Mouse (Mus musculus) liver, embryonic 14.5 days (tissue): ENCODE results near the gene Zc3h14. TPM values are rescaled to one million over a fixed set of nuclear protein-coding genes. Genes with fewer than 3 reads are reported as not detected.

Experiments
- ATAC-seq: fragments of 200-750 bp; cut with Nextera tagmentation; 2 replicates; pipeline ENCODE4 v1.8.0; 2017; ENCODE audit warnings: moderate number of reproducible peaks, mild to moderate bottlenecking, moderate library complexity; ENCODE audit not compliant: insufficient read depth
- DNase-seq, 3 experiments: peaks; one replicate each; pipeline ENCODE4 v3.0.0-alpha.2; 2012 to 2013; ENCODE audit warnings: low read depth in 3 of 3, low spot score in 3 of 3
- H3K27ac ChIP-seq: fragments of 300-500 bp; sonication (generic); 2 replicates; pipeline ENCODE4 v1.5.1; 2014; ENCODE audit warnings: moderate library complexity, mild to moderate bottlenecking, control low read depth, inconsistent platforms
- H3K27me3 ChIP-seq: fragments of 300-500 bp; sonication (generic); 2 replicates; pipeline ENCODE4 v1.6.1; 2014; ENCODE audit warnings: mild to moderate bottlenecking, low read length, moderate library complexity; ENCODE audit not compliant: control insufficient read depth, insufficient read depth
- H3K36me3 ChIP-seq: fragments of 300-500 bp; sonication (generic); replicated peaks from 2 replicates; pipeline ENCODE4 v1.6.1; 2014; ENCODE audit warnings: low read depth; ENCODE audit not compliant: control insufficient read depth, insufficient read depth
- H3K4me1 ChIP-seq, 2 experiments: fragments of 200-500 bp in 1 of 2; fragments of 300-500 bp in 1 of 2; sonication (generic) in 1 of 2; replicated peaks; 2 replicates each; pipeline ENCODE4 v1.6.1; 2012 to 2014; ENCODE audit warnings: antibody characterized with exemption in 1 of 2, inconsistent platforms in 1 of 2, low read length in 1 of 2; ENCODE audit not compliant: control insufficient read depth in 2 of 2, insufficient read depth in 2 of 2
- H3K4me2 ChIP-seq: fragments of 300-500 bp; sonication (generic); 2 replicates; pipeline ENCODE4 v1.6.1; 2014; ENCODE audit warnings: low read depth, mild to moderate bottlenecking, control low read depth, moderate library complexity
- H3K4me3 ChIP-seq, 2 experiments: fragments of 200-500 bp in 1 of 2; fragments of 300-500 bp in 1 of 2; sonication (generic) in 1 of 2; 2 replicates each; pipeline ENCODE4 v1.5.1; 2012 to 2014; ENCODE audit warnings: low read depth in 2 of 2, low read length in 2 of 2, mild to moderate bottlenecking in 2 of 2, control low read depth in 1 of 2, inconsistent platforms in 1 of 2, moderate library complexity in 1 of 2; ENCODE audit not compliant: insufficient read depth in 1 of 2
- H3K9ac ChIP-seq: fragments of 300-500 bp; sonication (generic); replicated peaks from 2 replicates; pipeline ENCODE4 v1.6.1; 2014; ENCODE audit warnings: mild to moderate bottlenecking, control low read depth, moderate library complexity
- H3K9me3 ChIP-seq: fragments of 300-500 bp; sonication (generic); 2 replicates; pipeline ENCODE4 v1.6.1; 2016; ENCODE audit warnings: low read length, mixed read lengths; ENCODE audit not compliant: control insufficient read depth
- CTCF ChIP-seq: IDR thresholded peaks from 2 replicates; pipeline ENCODE4 v1.5.1; 2016; ENCODE audit warnings: antibody characterized with exemption, low read depth, control low read depth
- EP300 ChIP-seq: IDR thresholded peaks from 2 replicates; pipeline ENCODE4 v1.6.1; 2016; ENCODE audit warnings: antibody characterized with exemption, low read depth
- WGBS: fragments of 180-500 bp; shearing (Covaris S2); extraction: QIAGEN DNeasy Blood & Tissue Kit; methylation state at CpG from one replicate; pipeline ENCODE4 v1.1.7; 2014; ENCODE audit not compliant: insufficient replicate concordance; 5-methylcytosine and 5-hydroxymethylcytosine counted together
- polyA plus RNA-seq, 2 experiments: library from polyadenylated mRNA; depleted of rRNA in 1 of 2; stranded (reverse) in 1 of 2; unstranded in 1 of 2; fragments of >200 nt; fragmentation: Nextera tagmentation in 1 of 2; extraction: Ambion mirVana in 1 of 2; gene quantifications; 2 replicates each; pipeline versions ENCODE4 v1.2.1 to v1.2.3; 2012 to 2014

Zc3h14 gene
- polyA plus RNA-seq, 2 experiments = 35.1 to 36.9 TPM

- Histone ChIP-seq H3K27me3 (peaks cover 47% of the 10 kb centered on the region), H3K9ac (peak within 1 kb of the TSS; percentile 7; the same call in 1 of the 2 replicates), H3K27ac (no peak within 1 kb of the TSS), H3K4me1 (peaks cover 11 to 14% of the 10 kb centered on the region in 2 experiments), H3K9me3 (no peaks in the 10 kb centered on the region), H3K4me2 (peak within 1 kb of the TSS; percentile 50), H3K4me3 (peak within 1 kb of the TSS; percentile 51 to 60), H3K36me3 (no peaks in the 10 kb centered on the region)
- ATAC-seq (no peak), DNase-seq (no peak)
- no peak for TF ChIP-seq CTCF
- no peak for TF ChIP-seq EP300
- 2% methylated on average over 75 of the region's 75 CpGs for WGBS
Observed at GRCm38 (mm10) chr12:98736951-98737800, 9.6 kb upstream of the Zc3h14 start, which contains the start of gene Ptpn21. Gene Ptpn21, minus strand, starts transcription at chr12:98737405.

GRCm38 (mm10) chr12:98737801-98738350 is 8.9 kb upstream of the Zc3h14 start:
- peaks cover 47% of the 10 kb centered on the region for H3K27me3 ChIP-seq
- no peaks in the 10 kb centered on the region for H3K36me3 ChIP-seq
- peak overlapping the region in 1 of 2 experiments; percentile 51; a peak in 3 of 4 replicates for H3K4me3 ChIP-seq
- no peaks in the 10 kb centered on the region for H3K9me3 ChIP-seq
- no peak for ATAC-seq
- DNase-seq = no peak
- H3K4me1 ChIP-seq = peaks cover 11 to 14% of the 10 kb centered on the region in 2 experiments
- H3K4me2 ChIP-seq = peak overlapping the region; percentile 50
- WGBS = 9% methylated on average over 7 of the region's 7 CpGs
- no peak overlapping the region for H3K9ac ChIP-seq
- no peak overlapping the region for H3K27ac ChIP-seq
- TF ChIP-seq CTCF (no peak), EP300 (no peak)

- Histone ChIP-seq H3K4me1 (peaks cover 0 to 2% of the 10 kb centered on the region in 2 experiments; a peak in 2 of 4 replicates), H3K36me3 (no peaks in the 10 kb centered on the region), H3K9ac (no peak overlapping the region), H3K27me3 (peaks cover 37% of the 10 kb centered on the region), H3K9me3 (no peaks in the 10 kb centered on the region), H3K27ac (no peak overlapping the region), H3K4me3 (no peak overlapping the region), H3K4me2 (no peak overlapping the region)
- WGBS = 59% methylated on average over 3 of the region's 3 CpGs
- ATAC-seq (peak; percentile 22; the same call in 1 of the 2 replicates), DNase-seq (no peak)
- TF ChIP-seq EP300 (no peak), CTCF (no peak)
Observed at GRCm38 (mm10) chr12:98741011-98741501, 5.7 kb upstream of the Zc3h14 start.

GRCm38 (mm10) chr12:98745626-98746025 is 1.1 kb upstream of the Zc3h14 start:
- H3K27me3 ChIP-seq = no peaks in the 10 kb centered on the region
- H3K27ac ChIP-seq = no peak overlapping the region
- no peak overlapping the region for H3K9ac ChIP-seq
- WGBS = 56% methylated on average over 4 of the region's 4 CpGs
- no peak for ATAC-seq
- H3K36me3 ChIP-seq = peaks cover 3% of the 10 kb centered on the region; the same call in 1 of the 2 replicates
- no peak overlapping the region for H3K4me2 ChIP-seq
- no peak overlapping the region for H3K4me3 ChIP-seq
- H3K9me3 ChIP-seq = no peaks in the 10 kb centered on the region
- H3K4me1 ChIP-seq = peaks cover 7% of the 10 kb centered on the region in 2 experiments; a peak in 2 of 4 replicates
- TF ChIP-seq EP300 (no peak), CTCF (no peak)
- DNase-seq = no peak

GRCm38 (mm10) chr12:98746131-98746530 is 633 bp upstream of the Zc3h14 start:
- no peak overlapping the region for H3K9ac ChIP-seq
- no peak overlapping the region for H3K27ac ChIP-seq
- no peaks in the 10 kb centered on the region for H3K27me3 ChIP-seq
- 14% methylated on average over 2 of the region's 2 CpGs for WGBS
- no peaks in the 10 kb centered on the region for H3K9me3 ChIP-seq
- peak; percentile 58 to 69 (median 59) for DNase-seq
- no peak overlapping the region for H3K4me3 ChIP-seq
- H3K4me1 ChIP-seq = peaks cover 7% of the 10 kb centered on the region in 2 experiments; a peak in 2 of 4 replicates
- H3K4me2 ChIP-seq = peak overlapping the region; percentile 89
- ATAC-seq = peak; percentile 59
- peaks cover 4% of the 10 kb centered on the region; the same call in 1 of the 2 replicates for H3K36me3 ChIP-seq
- TF ChIP-seq EP300 (no peak), CTCF (peak; percentile 94)
